Mouse (Mus musculus): ENCODE data around the gene Tmem41a. TPM values are rescaled to one million over a fixed set of nuclear protein-coding genes. Genes with fewer than 3 reads are reported as not detected.
"Not testable (repeated sequence)": the region's sequence is repeated elsewhere in the genome, so short reads cannot be mapped to it uniquely, and the experiment has no call there.

Gene Tmem41a
- total RNA-seq (2021) = 1 to 10 TPM; 5.8 to 6.7 TPM
- long read RNA-seq, experiment 1, transcript Tmem41a-201 (5 exons, 1,360 nt) = major isoform, 9 of 11 reads
- long read RNA-seq, experiment 1, partial matches to known transcripts = 2 of 11 reads
- long read RNA-seq, experiment 1, other reads (novel, unspliced or antisense) = 0 of 11 reads
- long read RNA-seq, experiment 2, transcript Tmem41a-201 (5 exons, 1,360 nt) = major isoform, 11 of 15 reads
- long read RNA-seq, experiment 2, partial matches to known transcripts = 2 of 15 reads
- long read RNA-seq, experiment 2, other reads (novel, unspliced or antisense) = 1 of 15 reads

DNA sequence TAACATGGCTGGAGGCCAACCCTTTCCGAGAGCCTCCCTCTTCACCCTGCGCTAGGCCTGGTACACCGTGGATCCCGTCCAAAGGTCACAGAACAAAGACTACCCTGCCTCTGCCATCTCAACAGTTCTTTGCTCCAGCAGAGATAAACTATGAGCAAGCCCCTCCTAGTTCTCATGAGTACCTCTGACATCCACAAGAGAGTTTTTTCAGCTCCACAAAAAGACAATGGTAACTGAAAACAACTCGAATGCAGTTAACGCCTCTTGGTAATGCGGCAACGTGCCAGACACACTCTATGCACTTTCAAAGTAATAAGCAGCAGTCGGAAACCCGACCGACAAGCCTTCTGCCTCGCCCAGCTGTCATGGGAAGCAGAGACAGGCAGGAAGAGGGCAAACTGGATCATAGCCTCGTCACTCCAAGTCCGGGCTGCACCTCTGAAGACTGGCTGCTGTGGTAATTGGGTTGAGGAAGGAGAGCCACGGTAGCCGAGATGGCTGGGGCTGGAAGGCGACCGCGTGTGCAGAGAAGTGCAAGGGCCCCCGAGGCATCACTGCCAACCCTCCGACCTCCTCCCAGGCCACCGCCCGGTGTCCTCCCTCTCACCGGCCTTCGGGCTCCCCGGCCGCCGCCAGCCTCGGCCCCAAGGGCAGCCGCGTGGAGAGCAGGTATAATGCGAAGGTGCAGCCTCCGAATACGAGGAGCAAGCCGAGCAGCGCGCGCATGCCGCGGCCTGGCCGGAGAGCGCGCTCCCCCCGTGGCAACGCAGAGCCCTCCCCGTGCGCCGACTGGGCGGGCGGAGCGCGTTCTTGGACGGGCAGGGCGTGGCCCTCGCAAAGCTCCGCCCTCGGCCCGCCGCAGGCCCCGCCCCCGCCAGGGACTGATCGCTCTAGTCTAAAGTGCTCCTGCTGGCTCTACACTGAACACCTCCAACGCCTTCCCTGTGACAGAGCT, at the start of gene Tmem41a:
Gene Tmem41a (minus strand): TSS at position 792 of the 955 bp plus-strand sequence.
- peak; percentile 90 for DNase-seq

GRCm38 (mm10) chr16:21996402-21996801, 49.0 kb upstream of the Tmem41a start:
- no peak for DNase-seq

DNA sequence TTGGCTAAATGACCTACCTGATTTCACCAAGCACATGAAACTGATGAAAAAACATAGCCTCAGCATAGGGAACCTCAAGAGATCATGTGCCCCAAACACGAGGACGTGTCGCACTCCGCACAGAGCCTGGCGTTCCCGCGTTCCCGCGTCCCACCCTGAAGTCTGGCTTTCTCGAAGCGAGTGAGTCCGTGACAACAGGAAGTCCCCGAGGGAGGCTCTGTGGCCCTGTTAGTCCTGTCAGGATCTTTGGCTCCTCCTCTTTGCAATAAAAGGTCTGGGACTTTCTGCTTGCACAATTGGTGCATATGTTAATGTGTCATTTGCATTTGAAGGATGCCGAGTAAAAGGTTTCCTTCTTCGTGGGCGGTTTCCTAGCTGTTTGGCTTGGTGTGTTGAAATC, 48.0 kb upstream of the Tmem41a start, which contains the start of gene Liph:
Gene Liph (minus strand): TSS at position 360 of the 400 bp plus-strand sequence.
- DNase-seq = no peak

DNA sequence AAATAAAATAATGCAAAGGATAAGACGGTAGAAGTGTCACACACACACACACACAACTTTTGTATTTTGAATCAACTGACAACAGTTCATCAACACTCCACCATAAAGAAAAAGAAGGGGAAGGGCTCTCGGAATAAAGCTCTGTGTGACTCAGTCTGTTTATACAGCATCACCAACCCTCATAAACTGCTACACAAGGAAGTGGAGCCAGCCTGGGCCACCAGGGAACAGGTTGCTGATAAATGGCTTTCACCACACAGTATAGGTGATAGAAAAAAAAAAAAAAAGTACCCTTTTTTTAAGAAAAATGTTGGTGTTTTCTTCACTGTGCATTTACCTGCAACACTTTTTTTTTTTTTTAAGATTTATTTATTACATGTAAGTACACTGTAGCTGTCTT, 44.4 kb upstream of the Tmem41a start:
- no peak for DNase-seq

GRCm38 (mm10) chr16:21990893-21991292, 43.5 kb upstream of the Tmem41a start:
- DNase-seq = not testable (repeated sequence)

DNA sequence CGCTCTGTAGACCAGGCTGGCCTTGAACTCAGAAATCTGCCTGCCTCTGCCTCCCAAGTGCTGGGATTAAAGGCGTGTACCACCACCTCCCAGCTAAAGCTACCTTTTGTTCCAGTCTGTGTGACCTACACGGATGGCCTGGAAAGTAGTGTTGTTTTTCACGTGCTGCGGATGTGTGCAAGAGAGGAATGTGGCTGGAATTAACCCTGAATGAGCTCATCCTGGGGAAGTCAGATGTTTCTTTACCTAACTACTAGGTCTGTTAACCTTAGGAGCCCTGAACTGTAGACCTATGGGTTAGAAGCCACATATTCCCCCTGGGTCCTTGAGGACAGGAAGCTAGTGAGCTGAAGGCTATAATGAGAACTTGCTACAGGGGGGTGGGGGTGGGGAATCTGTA, 40.6 kb upstream of the Tmem41a start:
- no peak for DNase-seq

- no peak for DNase-seq
Measured at GRCm38 (mm10) chr16:21986191-21986590, 38.8 kb upstream of the Tmem41a start.

GRCm38 (mm10) chr16:21984091-21984490, 36.7 kb upstream of the Tmem41a start:
- DNase-seq = no peak

DNA sequence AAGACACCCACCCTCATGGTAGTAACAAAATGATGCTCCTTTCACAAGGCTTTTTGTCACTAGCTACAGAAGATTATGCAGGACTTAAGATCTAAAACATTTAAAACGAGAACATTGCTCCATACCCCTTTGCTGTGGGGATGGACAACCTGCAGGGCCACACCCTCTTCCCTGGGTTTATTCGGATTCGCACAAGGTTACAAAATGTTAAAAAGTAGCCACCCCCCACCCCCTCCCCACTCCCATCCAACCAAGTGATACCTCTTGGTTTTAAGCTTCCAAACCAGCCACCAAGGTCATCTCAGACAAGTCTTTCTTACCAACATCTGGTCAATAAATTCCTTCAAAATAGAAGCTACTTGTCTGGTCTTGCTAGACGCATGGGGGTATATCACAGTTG, 36.2 kb upstream of the Tmem41a start:
- DNase-seq = no peak

- no peak for DNase-seq
Measured at GRCm38 (mm10) chr16:21983146-21983545, 35.8 kb upstream of the Tmem41a start.

DNA sequence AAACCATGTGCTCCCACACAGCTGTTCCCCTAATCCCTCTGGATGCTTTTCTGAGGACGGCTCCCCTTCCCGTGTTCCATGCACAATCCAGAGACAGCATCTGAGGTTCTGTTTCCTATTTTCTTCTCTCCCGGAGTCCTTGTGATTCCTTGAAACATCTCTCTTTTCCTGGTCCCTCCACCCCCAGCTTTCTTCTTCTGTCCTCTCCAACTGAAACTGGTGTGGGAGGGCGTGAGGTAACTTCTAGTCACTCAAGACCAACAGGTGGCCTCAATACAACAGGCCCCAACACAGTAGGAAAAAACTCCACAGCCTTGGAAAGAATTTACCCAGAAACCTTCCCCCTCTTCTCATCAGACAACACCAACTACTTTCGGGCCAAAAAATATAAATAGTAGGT, 30.0 kb upstream of the Tmem41a start:
- no peak for DNase-seq

DNA sequence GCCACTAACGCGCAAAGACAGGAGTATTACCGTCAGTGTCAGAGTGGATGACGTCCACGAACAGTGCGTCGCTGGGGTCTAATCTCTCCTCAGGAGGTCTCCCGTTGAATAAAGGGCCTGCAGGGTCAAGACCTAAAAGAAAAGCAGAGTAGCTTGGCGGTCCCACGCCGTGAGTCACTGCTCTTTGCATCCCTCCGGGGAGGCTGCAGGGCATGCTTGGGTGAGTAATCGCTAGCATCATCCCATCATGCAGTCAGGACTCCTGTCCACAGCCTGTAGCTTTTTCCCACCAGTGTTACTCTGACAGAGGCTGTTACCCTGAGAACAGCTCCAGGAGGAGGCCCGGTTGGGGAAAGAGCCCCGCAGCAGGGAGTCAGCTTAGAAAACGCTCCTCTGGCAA, 28.9 kb upstream of the Tmem41a start:
- peak; percentile 16 for DNase-seq

DNA sequence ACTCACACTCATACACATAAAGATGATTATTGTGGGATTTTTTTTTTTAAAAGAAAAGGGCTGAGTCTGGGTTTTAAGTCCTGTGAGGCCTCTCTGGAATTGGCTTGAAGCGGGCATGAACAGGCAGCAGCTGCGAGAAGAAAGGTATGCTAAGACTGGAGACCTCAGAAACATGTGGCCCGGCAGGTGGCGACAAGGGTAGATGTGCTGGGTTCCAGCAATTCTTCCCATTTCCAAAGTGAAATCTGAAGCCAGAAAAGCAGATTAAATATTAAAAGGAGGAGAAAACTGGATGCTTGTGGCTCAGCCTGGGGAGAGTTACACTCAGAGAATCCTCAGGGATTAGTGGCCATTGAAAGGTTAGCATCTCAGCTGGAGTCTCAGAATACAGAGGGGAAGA, 24.1 kb upstream of the Tmem41a start:
- no peak for DNase-seq

GRCm38 (mm10) chr16:21970536-21970935, 23.2 kb upstream of the Tmem41a start:
- DNase-seq = no peak

DNA sequence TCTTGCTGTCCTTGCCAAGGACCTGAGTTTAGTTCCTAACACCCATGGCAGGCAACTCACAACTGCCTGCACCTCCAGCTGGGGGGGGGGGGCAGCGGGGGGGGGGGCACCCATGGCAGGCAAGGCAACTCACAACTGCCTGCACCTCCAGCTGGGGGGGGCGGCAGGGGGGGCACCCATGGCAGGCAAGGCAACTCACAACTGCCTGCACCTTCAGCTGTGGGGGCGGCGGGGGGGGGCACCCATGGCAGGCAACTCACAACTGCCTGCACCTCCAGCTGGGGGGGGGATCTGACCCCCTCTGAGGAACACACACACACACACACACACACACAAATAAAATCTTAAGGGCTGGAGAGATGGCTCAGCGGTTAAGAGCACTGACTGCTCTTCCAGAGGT, 22.5 kb upstream of the Tmem41a start:
- no peak for DNase-seq

GRCm38 (mm10) chr16:21965576-21965975, 18.2 kb upstream of the Tmem41a start:
- no peak for DNase-seq

DNA sequence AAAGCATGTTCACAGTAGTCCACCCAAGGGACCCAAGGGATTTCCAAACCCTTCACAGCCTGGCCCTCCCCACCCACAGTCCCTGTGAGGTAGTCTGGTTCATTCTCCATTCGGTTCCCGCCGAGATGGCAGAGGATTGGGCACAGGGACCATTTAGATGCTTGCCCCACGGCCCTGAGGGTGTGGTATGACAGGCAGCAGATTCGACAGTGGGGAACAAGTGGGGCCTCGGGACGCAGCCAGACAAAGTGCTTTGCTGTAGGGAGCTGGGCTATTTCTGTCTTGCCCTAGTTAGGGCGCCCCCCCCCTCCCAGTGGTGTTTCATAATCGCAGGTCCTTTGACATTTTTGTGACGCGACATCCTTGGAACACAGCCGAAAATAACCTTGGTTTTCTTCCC, 8.2 kb upstream of the Tmem41a start:
- DNase-seq = no peak

- DNase-seq = no peak
Measured at GRCm38 (mm10) chr16:21928471-21928870, 18.9 kb downstream of the Tmem41a start.

- no peak for DNase-seq
Measured at GRCm38 (mm10) chr16:21916681-21917080, 30.7 kb downstream of the Tmem41a start.

DNA sequence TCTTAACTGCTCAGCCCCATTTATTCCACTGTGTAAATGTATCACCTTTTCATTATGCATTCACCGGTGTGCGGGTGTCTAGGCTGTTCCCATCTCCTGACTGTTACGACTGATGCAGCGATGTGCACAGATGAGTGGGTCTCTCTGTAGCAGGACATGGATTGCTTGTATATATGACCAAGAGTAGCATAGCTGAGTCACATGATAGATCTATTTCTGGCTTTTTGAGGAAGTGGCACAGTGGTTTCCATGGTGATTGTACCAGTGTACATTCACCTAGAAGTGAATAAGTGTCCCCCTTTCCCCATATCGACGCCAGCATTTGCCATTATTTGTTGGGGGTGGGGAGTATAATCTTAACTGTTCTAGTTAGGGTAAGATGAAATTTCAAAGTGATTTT, 34.0 kb downstream of the Tmem41a start:
- no peak for DNase-seq

DNA sequence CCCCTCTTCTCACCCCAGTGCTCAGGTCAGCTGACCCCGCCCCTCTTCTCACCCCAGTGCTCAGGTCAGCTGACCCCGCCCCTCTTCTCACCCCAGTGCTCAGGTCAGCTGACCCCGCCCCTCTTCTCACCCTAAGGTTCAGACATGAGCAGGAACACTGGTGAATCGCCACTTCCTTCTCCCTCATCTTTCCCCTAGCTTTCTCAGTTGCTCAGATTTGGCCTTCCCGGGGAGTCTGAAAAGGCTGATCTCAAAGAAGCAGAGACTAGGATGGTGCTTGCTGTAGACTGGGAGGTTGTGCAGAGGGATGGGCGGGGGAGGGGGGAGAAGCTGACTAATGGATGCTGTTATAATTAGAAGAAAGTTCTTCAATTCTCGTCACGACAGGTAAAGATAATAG, 38.4 kb downstream of the Tmem41a start:
- not testable (repeated sequence) for DNase-seq

- DNase-seq = no peak
Measured at GRCm38 (mm10) chr16:21906902-21907301, 40.5 kb downstream of the Tmem41a start.

DNA sequence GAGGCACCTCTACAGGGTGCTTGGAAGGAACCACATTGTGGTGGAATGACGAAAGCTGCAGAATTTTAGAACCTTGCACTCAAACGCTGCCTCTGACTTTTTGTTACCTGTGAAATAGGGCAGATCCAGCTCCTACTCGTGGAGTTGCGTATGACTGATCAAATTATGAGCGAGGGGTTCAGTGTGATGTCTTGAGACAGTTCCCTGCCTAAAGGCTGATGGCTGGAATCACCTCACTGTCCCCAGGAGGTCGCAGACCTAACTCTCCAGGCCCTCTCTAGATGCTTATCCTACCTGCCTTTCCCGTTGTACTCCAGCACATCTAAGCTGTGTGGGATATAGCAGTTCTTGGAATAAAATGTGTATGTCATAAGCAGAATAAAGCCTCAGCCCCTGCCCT, 41.4 kb downstream of the Tmem41a start:
- no peak for DNase-seq

All from gastrocnemius, postnatal 10 days (tissue).